Mouse (Mus musculus): ENCODE data around the gene Mrpl22.

DNA sequence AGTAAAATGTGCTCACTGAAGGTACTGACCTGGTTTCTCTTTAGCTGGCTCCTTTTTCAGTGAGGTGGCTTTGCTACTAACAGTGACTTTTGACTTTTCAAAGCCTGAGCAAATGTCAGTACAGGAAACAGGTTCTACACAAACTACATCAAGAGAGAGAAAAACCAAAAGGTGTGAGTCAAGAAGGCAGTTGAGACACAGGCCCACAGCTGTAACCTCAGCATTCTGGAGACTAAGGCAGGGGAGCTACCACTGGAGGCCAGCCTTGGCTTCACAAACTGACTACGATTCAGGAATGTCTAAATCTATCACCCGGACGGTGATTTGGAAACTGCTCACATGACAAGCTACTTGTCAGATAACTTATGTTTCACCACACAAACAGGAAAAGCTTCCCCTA, 32.0 kb upstream of the Mrpl22 start:
- TF ChIP-seq GATA1 (IDR thresholded peaks at IDR 0.05; ENCODE audit: borderline replicate concordance, low read length) (no peak), FLI1 (IDR thresholded peaks at IDR 0.05; ENCODE audit: low read length) (no peak)
